Mouse (Mus musculus): Measurements from ENCODE around the gene Gng2.

DNA sequence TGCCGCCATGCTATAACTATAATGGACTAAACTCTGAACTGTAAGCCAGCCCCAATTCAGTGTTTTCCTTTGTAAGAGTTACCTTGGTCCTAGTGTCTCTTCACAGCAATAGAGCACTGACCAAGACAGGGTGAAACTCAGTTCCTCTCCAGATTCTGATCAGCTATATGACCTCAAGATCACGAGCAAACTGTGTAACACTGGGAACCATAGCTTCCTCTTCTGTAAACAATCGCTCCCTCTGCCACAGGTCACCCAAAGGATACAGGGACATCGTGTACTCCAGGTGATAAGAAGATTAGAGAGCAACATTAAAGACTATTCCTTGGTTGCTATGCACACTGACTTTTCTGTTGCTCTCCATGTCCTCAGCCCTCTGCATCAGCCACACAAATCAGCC lies 26.6 kb downstream of the Gng2 start:
- TF ChIP-seq MAFK (IDR thresholded peaks at IDR 0.05; ENCODE audit: insufficient read depth, low read depth, low read length) = no peak
- TF ChIP-seq ZNF384 (IDR thresholded peaks at IDR 0.05; ENCODE audit: low read depth, low read length) = no peak
- no peak for TF ChIP-seq CHD2 (IDR thresholded peaks at IDR 0.05; ENCODE audit: low read depth, low read length)
- TF ChIP-seq HCFC1 (IDR thresholded peaks at IDR 0.05; ENCODE audit: borderline replicate concordance, insufficient read depth, low read length) = no peak
- TF ChIP-seq ZC3H11A (IDR thresholded peaks at IDR 0.05; ENCODE audit: borderline replicate concordance, low read depth, low read length) = no peak

Measured in ES-E14 (cell line).